Mouse (Mus musculus) embryonic facial prominence, embryonic 10.5 days (tissue): ENCODE results near the gene Map2k1. TPM values are rescaled to one million over a fixed set of nuclear protein-coding genes. Genes with fewer than 3 reads are reported as not detected.
"Not testable (repeated sequence)": the region's sequence is repeated elsewhere in the genome, so short reads cannot be mapped to it uniquely, and the experiment has no call there.

ENCODE experiments used
- DNase-seq: peaks from one replicate; pipeline ENCODE4 v3.0.0-alpha.2; 2017; ENCODE audit warnings: low spot score
- H3K27ac ChIP-seq: fragments of 300-500 bp; sonication (generic); replicated peaks from 2 replicates; pipeline ENCODE4 v1.5.1; 2016; ENCODE audit warnings: mild to moderate bottlenecking
- H3K27me3 ChIP-seq: fragments of 300-500 bp; sonication (generic); replicated peaks from 2 replicates; pipeline ENCODE4 v1.6.1; 2016; ENCODE audit warnings: low read depth, mild to moderate bottlenecking; ENCODE audit not compliant: poor library complexity, severe bottlenecking
- H3K36me3 ChIP-seq: fragments of 300-500 bp; sonication (generic); replicated peaks from 2 replicates; pipeline ENCODE4 v1.6.1; 2016; ENCODE audit warnings: mild to moderate bottlenecking, moderate library complexity
- H3K4me1 ChIP-seq: fragments of 300-500 bp; sonication (generic); 2 replicates; pipeline ENCODE4 v1.6.1; 2016
- H3K4me3 ChIP-seq: fragments of 300-500 bp; sonication (generic); 2 replicates; pipeline ENCODE4 v1.5.1; 2016; ENCODE audit warnings: mild to moderate bottlenecking, moderate library complexity
- H3K9me3 ChIP-seq: fragments of 300-500 bp; sonication (generic); 2 replicates; pipeline ENCODE4 v1.6.1; 2016; ENCODE audit warnings: mild to moderate bottlenecking
- WGBS: fragments of 180-500 bp; shearing (Covaris S2); methylation state at CpG from one replicate; pipeline ENCODE4 v1.1.7; 2016; 5-methylcytosine and 5-hydroxymethylcytosine counted together
- polyA plus RNA-seq: library from polyadenylated mRNA; unstranded; fragments of >200 nt; fragmentation: Nextera tagmentation; extraction: Ambion mirVana; gene quantifications from 2 replicates; pipeline ENCODE4 v1.2.1, GENCODE M21; 2016

Map2k1 gene
- polyA plus RNA-seq, 1 experiment from 2014 or later, result 82.6 TPM

- no peak overlapping the region for H3K4me3 ChIP-seq
- no peaks in the 10 kb centered on the region for H3K9me3 ChIP-seq
- peaks cover 5% of the 10 kb centered on the region for H3K36me3 ChIP-seq
- no peak for DNase-seq
- no peak overlapping the region; the same call in 1 of the 2 replicates for H3K27ac ChIP-seq
- H3K27me3 ChIP-seq, result no peaks in the 10 kb centered on the region
- H3K4me1 ChIP-seq, result peaks cover 24% of the 10 kb centered on the region
- WGBS, result 79% methylated on average over 10 of the region's 10 CpGs
Measured at GRCm38 (mm10) chr9:64219772-64220420, 33.5 kb downstream of the Map2k1 start.

- H3K4me3 ChIP-seq, result no peak overlapping the region
- no peak for DNase-seq
- no peaks in the 10 kb centered on the region for H3K9me3 ChIP-seq
- peaks cover 24% of the 10 kb centered on the region for H3K4me1 ChIP-seq
- no peak overlapping the region for H3K27ac ChIP-seq
- H3K27me3 ChIP-seq, result no peaks in the 10 kb centered on the region
- peaks cover 5% of the 10 kb centered on the region for H3K36me3 ChIP-seq
- 65% methylated on average over 1 of the region's 1 CpGs for WGBS
Measured at GRCm38 (mm10) chr9:64219305-64219704, 34.1 kb downstream of the Map2k1 start.

DNA sequence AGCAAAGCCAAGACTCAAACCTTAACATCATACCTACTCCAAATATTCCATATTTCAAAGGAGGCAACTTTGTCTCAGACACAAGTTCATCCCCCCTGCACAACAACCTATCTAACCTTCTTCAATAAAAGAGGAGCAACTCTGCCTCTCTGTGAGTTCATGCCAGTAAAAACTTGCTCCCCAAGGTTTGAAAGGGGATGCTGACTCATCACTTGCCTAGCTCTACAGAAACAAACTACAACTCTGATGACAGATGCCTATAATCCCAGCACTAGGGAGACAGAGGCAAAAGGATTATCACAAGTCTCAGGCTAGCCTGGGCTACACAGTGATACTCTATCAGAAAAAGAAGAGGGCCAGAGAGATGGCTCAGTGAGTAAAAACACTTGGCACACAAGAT lies 35.5 kb downstream of the Map2k1 start:
- H3K4me3 ChIP-seq, result no peak overlapping the region
- peaks cover 19% of the 10 kb centered on the region for H3K36me3 ChIP-seq
- H3K27me3 ChIP-seq, result no peaks in the 10 kb centered on the region
- peaks cover 24% of the 10 kb centered on the region for H3K4me1 ChIP-seq
- H3K9me3 ChIP-seq, result no peaks in the 10 kb centered on the region
- no peak for DNase-seq
- no peak overlapping the region for H3K27ac ChIP-seq

GRCm38 (mm10) chr9:64216641-64217040 lies 36.8 kb downstream of the Map2k1 start:
- Histone ChIP-seq H3K4me3 (no peak overlapping the region), H3K27ac (no peak overlapping the region), H3K36me3 (peaks cover 30% of the 10 kb centered on the region), H3K27me3 (no peaks in the 10 kb centered on the region), H3K9me3 (no peaks in the 10 kb centered on the region), H3K4me1 (peaks cover 20% of the 10 kb centered on the region)
- DNase-seq, result no peak
- WGBS, result 92% methylated on average over 2 of the region's 2 CpGs

GRCm38 (mm10) chr9:64216090-64216489 lies 37.3 kb downstream of the Map2k1 start:
- Histone ChIP-seq H3K36me3 (peaks cover 36% of the 10 kb centered on the region), H3K9me3 (no peaks in the 10 kb centered on the region), H3K4me1 (peaks cover 20% of the 10 kb centered on the region), H3K4me3 (no peak overlapping the region), H3K27me3 (no peaks in the 10 kb centered on the region), H3K27ac (no peak overlapping the region)
- 83% methylated on average over 4 of the region's 4 CpGs for WGBS
- DNase-seq, result no peak

GRCm38 (mm10) chr9:64214452-64214851 lies 39.0 kb downstream of the Map2k1 start:
- H3K4me3 ChIP-seq, result no peak overlapping the region
- H3K36me3 ChIP-seq, result peaks cover 52% of the 10 kb centered on the region
- no peaks in the 10 kb centered on the region for H3K27me3 ChIP-seq
- 92% methylated on average over 17 of the region's 17 CpGs for WGBS
- no peaks in the 10 kb centered on the region for H3K9me3 ChIP-seq
- DNase-seq, result no peak
- H3K4me1 ChIP-seq, result peaks cover 4% of the 10 kb centered on the region
- no peak overlapping the region for H3K27ac ChIP-seq

DNA sequence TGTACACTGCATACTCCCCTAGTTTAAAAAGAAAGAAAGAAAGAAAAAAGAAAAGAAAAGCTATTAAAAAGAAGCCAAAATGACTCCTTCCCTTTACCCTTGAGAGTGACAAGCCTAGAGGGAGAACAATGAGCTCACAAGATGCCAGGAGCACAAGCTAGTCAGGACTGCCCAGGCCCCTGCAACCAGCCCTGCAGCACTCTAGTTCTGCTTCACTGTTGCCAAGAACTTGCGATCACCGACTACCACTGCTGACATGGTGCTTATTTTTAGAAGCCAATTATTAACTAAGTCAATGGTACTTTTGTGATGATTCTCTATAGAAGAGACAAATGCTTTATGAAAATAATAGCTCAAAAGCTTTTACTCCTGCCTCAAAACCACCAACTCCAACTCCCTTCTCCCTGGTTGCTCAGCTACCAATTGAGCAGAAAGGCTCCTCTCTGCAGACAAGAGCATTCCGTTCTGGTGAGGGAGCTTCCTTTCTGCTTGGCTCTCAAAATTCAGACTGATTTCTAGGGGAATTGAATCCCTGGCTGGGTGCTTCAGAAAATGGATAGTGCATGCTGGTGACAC lies 45.8 kb downstream of the Map2k1 start:
- no peak for DNase-seq
- Histone ChIP-seq H3K27me3 (no peaks in the 10 kb centered on the region), H3K27ac (no peak overlapping the region), H3K4me1 (no peaks in the 10 kb centered on the region), H3K9me3 (no peaks in the 10 kb centered on the region), H3K36me3 (peaks cover 94% of the 10 kb centered on the region), H3K4me3 (no peak overlapping the region)
- 86% methylated on average over 3 of the region's 3 CpGs for WGBS

GRCm38 (mm10) chr9:64202866-64203265 lies 50.6 kb downstream of the Map2k1 start:
- Histone ChIP-seq H3K9me3 (no peaks in the 10 kb centered on the region), H3K27ac (no peak overlapping the region), H3K36me3 (peaks cover 91% of the 10 kb centered on the region), H3K4me1 (peaks cover 6% of the 10 kb centered on the region; the same call in 1 of the 2 replicates), H3K27me3 (no peaks in the 10 kb centered on the region), H3K4me3 (no peak overlapping the region)
- DNase-seq, result no peak

GRCm38 (mm10) chr9:64202331-64202730 lies 51.1 kb downstream of the Map2k1 start:
- no peak overlapping the region for H3K27ac ChIP-seq
- H3K27me3 ChIP-seq, result no peaks in the 10 kb centered on the region
- H3K9me3 ChIP-seq, result no peaks in the 10 kb centered on the region
- H3K36me3 ChIP-seq, result peaks cover 92% of the 10 kb centered on the region
- no peak overlapping the region for H3K4me3 ChIP-seq
- H3K4me1 ChIP-seq, result peaks cover 6% of the 10 kb centered on the region; the same call in 1 of the 2 replicates
- DNase-seq, result no peak

DNA sequence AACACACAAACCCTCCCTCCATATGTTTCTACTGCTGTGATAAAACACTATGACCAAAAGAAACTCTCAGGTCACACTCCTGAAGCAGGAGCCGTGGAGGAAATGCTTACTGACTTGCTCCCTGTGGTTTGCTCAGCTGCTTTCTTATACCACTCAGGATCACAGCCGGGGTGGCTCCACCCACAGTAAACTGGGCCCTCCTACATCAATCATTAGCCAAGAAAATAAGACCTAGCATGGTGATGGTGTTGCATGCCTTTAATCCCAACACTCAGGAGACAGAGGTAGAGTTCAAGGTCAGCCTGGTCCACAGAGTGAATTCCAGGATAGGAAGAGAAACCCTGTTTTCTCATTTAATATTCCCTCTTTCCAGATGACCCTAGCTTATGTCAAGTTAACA lies 53.5 kb downstream of the Map2k1 start:
- WGBS, result 89% methylated on average over 2 of the region's 2 CpGs
- peaks cover 6% of the 10 kb centered on the region; the same call in 1 of the 2 replicates for H3K4me1 ChIP-seq
- no peaks in the 10 kb centered on the region for H3K9me3 ChIP-seq
- H3K36me3 ChIP-seq, result peaks cover 91% of the 10 kb centered on the region
- no peak overlapping the region for H3K4me3 ChIP-seq
- H3K27me3 ChIP-seq, result no peaks in the 10 kb centered on the region
- H3K27ac ChIP-seq, result no peak overlapping the region
- no peak for DNase-seq

GRCm38 (mm10) chr9:64198763-64199418 lies 54.5 kb downstream of the Map2k1 start:
- 91% methylated on average over 7 of the region's 7 CpGs for WGBS
- not testable (repeated sequence) for H3K4me3 ChIP-seq, H3K27me3 ChIP-seq, DNase-seq, H3K9me3 ChIP-seq, H3K4me1 ChIP-seq, H3K27ac ChIP-seq
- peaks cover 90% of the 10 kb centered on the region for H3K36me3 ChIP-seq

GRCm38 (mm10) chr9:64198068-64198762 lies 55.2 kb downstream of the Map2k1 start:
- Histone ChIP-seq H3K36me3 (peaks cover 90% of the 10 kb centered on the region), H3K27me3 (no peaks in the 10 kb centered on the region), H3K27ac (no peak overlapping the region), H3K9me3 (no peaks in the 10 kb centered on the region), H3K4me1 (peaks cover 6% of the 10 kb centered on the region; the same call in 1 of the 2 replicates), H3K4me3 (no peak overlapping the region)
- DNase-seq, result no peak
- WGBS, result 94% methylated on average over 5 of the region's 5 CpGs
